Comparison of ENCODE assay signal across 9 mouse cellular contexts in genomic region chr7:121601697-121602096, GRCm38 (mm10).
DNase-seq lines count a peak whose midpoint lies in the region; ATAC-seq and TF ChIP-seq lines count a peak whose summit lies in the region.
"Had no signal": no experiment of that assay in that cellular context is flagged by ENCODE, and none has a peak within 500 bp of the region (broad histone marks: within the 10 kb centered on the region; RNA-seq: fewer than 3 reads in every experiment).

No protein-coding gene starts in this region.

- no peaks in the 10 kb centered on the region for H3K9me3 ChIP-seq in midbrain, embryonic 11.5 days (ENCODE audit: control insufficient read depth, low read length)
- H3K9me3 ChIP-seq in midbrain, embryonic 15.5 days, result no peaks in the 10 kb centered on the region

- H3K4me2 ChIP-seq in midbrain, embryonic 11.5 days, result no peak overlapping the region
- H3K4me2 ChIP-seq in midbrain, embryonic 15.5 days, result no peak overlapping the region
- no peak overlapping the region for H3K4me2 ChIP-seq in myocyte (ENCODE audit: low read depth)

- intact Hi-C loops in heart, postnatal 10 days (cut with DNase I), result no loop called here
- intact Hi-C loops in heart, postnatal 25 days (cut with DNase I), result no loop called here

- peak; percentile 16 to 48 for DNase-seq in heart, postnatal 10 days
- DNase-seq in heart, postnatal 25 days (ENCODE audit: low spot score), result no peak
- peak; percentile 89 for DNase-seq in midbrain, embryonic 11.5 days (ENCODE audit: low spot score, missing footprints)
- peak; percentile 34 to 38 for DNase-seq in adrenal gland, postnatal 36 days
- DNase-seq in yolk sac, embryonic 10.5 days (ENCODE audit: low spot score), result no peak
- no peak for DNase-seq in cerebellum, adult 8-10 months
- DNase-seq: layer of hippocampus, adult 9-11 months had no signal

- TF ChIP-seq POLR2A in myocyte (IDR thresholded peaks at IDR 0.05; ENCODE audit: insufficient read length, low read depth), result no peak

- no peak overlapping the region for H3K4me3 ChIP-seq in midbrain, embryonic 11.5 days (ENCODE audit: low read depth, low read length)
- H3K4me3 ChIP-seq in midbrain, embryonic 15.5 days, result no peak overlapping the region
- H3K4me3 ChIP-seq in myocyte, result no peak overlapping the region

- H3K4me1 ChIP-seq in midbrain, embryonic 11.5 days (ENCODE audit: control insufficient read depth, insufficient read depth, low read length), result no peaks in the 10 kb centered on the region
- H3K4me1 ChIP-seq in midbrain, embryonic 15.5 days, result no peaks in the 10 kb centered on the region

- H3K9ac ChIP-seq in midbrain, embryonic 11.5 days (ENCODE audit: low read length), result no peak overlapping the region
- H3K9ac ChIP-seq in midbrain, embryonic 15.5 days, result no peak overlapping the region

- no peak overlapping the region for H3K27ac ChIP-seq in midbrain, embryonic 11.5 days (ENCODE audit: low read depth, low read length)
- H3K27ac ChIP-seq in midbrain, embryonic 15.5 days, result no peak overlapping the region

- H3ac ChIP-seq in myocyte (ENCODE audit: control insufficient read depth, insufficient read length), result no peak overlapping the region

- no peak for ATAC-seq in midbrain, embryonic 11.5 days (ENCODE audit: low FRiP score)
- ATAC-seq in midbrain, embryonic 15.5 days (replicated peaks), result no peak

- 35% methylated on average over 4 of the region's 4 CpGs for WGBS in midbrain, embryonic 11.5 days
- WGBS in midbrain, embryonic 15.5 days, result 24% methylated on average over 4 of the region's 4 CpGs

- H3K79me2 ChIP-seq in myocyte (ENCODE audit: control insufficient read depth, insufficient read depth), result no peaks in the 10 kb centered on the region

- no peaks in the 10 kb centered on the region for H3K36me3 ChIP-seq in midbrain, embryonic 11.5 days (ENCODE audit: control insufficient read depth, insufficient read depth, low read length)
- no peaks in the 10 kb centered on the region for H3K36me3 ChIP-seq in midbrain, embryonic 15.5 days (replicated peaks)
- H3K36me3 ChIP-seq in myocyte (ENCODE audit: control insufficient read depth, insufficient read depth), result no peaks in the 10 kb centered on the region

- H3K27me3 ChIP-seq in midbrain, embryonic 11.5 days (ENCODE audit: control insufficient read depth, insufficient read depth, low read length), result no peaks in the 10 kb centered on the region
- no peaks in the 10 kb centered on the region for H3K27me3 ChIP-seq in midbrain, embryonic 15.5 days (replicated peaks)
- H3K27me3 ChIP-seq in myocyte (ENCODE audit: control insufficient read depth, insufficient read depth, insufficient read length), result no peaks in the 10 kb centered on the region

TF ChIP-seq in myocyte, 11 proteins besides CTCF, POLR2A, EP300 and RAD21:
- peak; percentile 86 for TF ChIP-seq REST (IDR thresholded peaks at IDR 0.05; ENCODE audit: insufficient read depth, insufficient read length)
- TF ChIP-seq TCF12 (IDR thresholded peaks at IDR 0.05; ENCODE audit: insufficient read depth, poor library complexity, severe bottlenecking), result no peak
- no peak for TF ChIP-seq SRF (IDR thresholded peaks at IDR 0.05; ENCODE audit: control insufficient read depth, insufficient read length, low read depth)
- TF ChIP-seq CEBPB (IDR thresholded peaks at IDR 0.05; ENCODE audit: insufficient read depth, poor library complexity, severe bottlenecking), result no peak
- TF ChIP-seq MYOD1 (IDR thresholded peaks at IDR 0.05; ENCODE audit: control insufficient read depth in 1 of 3, insufficient read length in 2 of 3, low read depth in 2 of 3), result no peak

Comparison
In these comparisons a context has a peak if more than half of its experiments do, and no peak if none do; other contexts are left out.
1. DNase-seq: peak in heart, postnatal 10 days (2 of 2), midbrain, embryonic 11.5 days (single experiment) and adrenal gland, postnatal 36 days (2 of 2); none in heart, postnatal 25 days (single experiment), yolk sac, embryonic 10.5 days (single experiment) and cerebellum, adult 8-10 months (single experiment).